Mouse (Mus musculus) kidney, adult 2 months (tissue): ENCODE measurements around the gene Slc39a11. TPM values are rescaled to one million over a fixed set of nuclear protein-coding genes. Genes with fewer than 3 reads are reported as not detected.

ENCODE experiments used
- DNase-seq: peaks from one replicate; pipeline ENCODE4 v3.0.0; 2021
- H3K27ac ChIP-seq: fragments of 200-500 bp; 2 replicates; pipeline ENCODE4 v1.5.1; 2012; ENCODE audit warnings: low read depth, low read length, control low read depth, inconsistent platforms; ENCODE audit not compliant: insufficient read depth
- H3K27me3 ChIP-seq: fragments of 200-500 bp; replicated peaks from 2 replicates; pipeline ENCODE4 v1.6.1; 2012; ENCODE audit warnings: mild to moderate bottlenecking, moderate library complexity, low read length, inconsistent platforms; ENCODE audit not compliant: control insufficient read depth, insufficient read depth
- H3K36me3 ChIP-seq: fragments of 200-500 bp; 2 replicates; pipeline ENCODE4 v1.6.1; 2012; ENCODE audit warnings: mild to moderate bottlenecking, moderate library complexity, low read length, inconsistent platforms; ENCODE audit not compliant: control insufficient read depth, insufficient read depth
- H3K4me1 ChIP-seq: fragments of 200-500 bp; 2 replicates; pipeline ENCODE4 v1.6.1; 2011; ENCODE audit warnings: low read length; ENCODE audit not compliant: control insufficient read depth, insufficient read depth
- H3K4me3 ChIP-seq: fragments of 200-500 bp; 2 replicates; pipeline ENCODE4 v1.5.1; 2011; ENCODE audit warnings: mild to moderate bottlenecking, low read depth, low read length, control low read depth; ENCODE audit not compliant: insufficient read depth
- CTCF ChIP-seq: fragments of 200-500 bp; conservative IDR thresholded peaks from 2 replicates; pipeline ENCODE4 v1.5.1; 2011; ENCODE audit warnings: low read depth, mild to moderate bottlenecking, control low read depth, low read length, moderate library complexity, mixed read lengths; ENCODE audit not compliant: insufficient read depth, insufficient read length
- POLR2A ChIP-seq: fragments of 200-500 bp; IDR thresholded peaks from one replicate; pipeline ENCODE4 v1.6.1; 2011; ENCODE audit warnings: low read depth, low read length, control low read depth
- WGBS: fragments of 180-500 bp; shearing (Covaris S2); methylation state at CpG from one replicate; pipeline ENCODE4 v1.1.7; 2018; 5-methylcytosine and 5-hydroxymethylcytosine counted together
- polyA plus RNA-seq: library from polyadenylated mRNA; depleted of rRNA; stranded (reverse); fragments of >200 nt; gene quantifications from 2 replicates; pipeline ENCODE4 v1.2.3, GENCODE M21; 2012

Slc39a11 gene
- polyA plus RNA-seq, 1 experiment: 24.5 TPM

DNA sequence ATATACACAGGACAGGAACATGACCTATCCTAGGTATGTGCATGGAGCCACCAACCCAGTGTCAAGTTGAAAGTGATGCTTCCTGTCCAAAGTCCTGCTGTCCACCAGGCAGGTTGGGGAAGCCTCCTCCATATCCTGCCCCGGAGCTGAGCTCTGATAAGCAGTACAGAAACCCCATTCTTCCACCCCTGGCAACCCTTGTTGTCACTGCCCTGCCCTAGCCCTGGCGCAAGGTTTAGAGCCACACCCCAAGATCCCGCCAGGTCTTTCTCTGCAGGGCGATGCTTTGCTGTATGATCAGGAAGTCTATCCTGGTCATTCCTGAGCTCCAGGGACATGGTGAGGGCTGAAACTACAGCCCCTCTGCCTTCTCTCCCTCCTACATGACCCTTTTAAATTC lies 396.7 kb downstream of the Slc39a11 start:
- Histone ChIP-seq H3K27ac (no peak overlapping the region), H3K36me3 (no peaks in the 10 kb centered on the region), H3K4me3 (no peak overlapping the region), H3K4me1 (no peaks in the 10 kb centered on the region), H3K27me3 (no peaks in the 10 kb centered on the region)
- WGBS: 89% methylated on average over 4 of the region's 4 CpGs
- no peak for TF ChIP-seq POLR2A
- no peak for TF ChIP-seq CTCF
- DNase-seq: no peak

DNA sequence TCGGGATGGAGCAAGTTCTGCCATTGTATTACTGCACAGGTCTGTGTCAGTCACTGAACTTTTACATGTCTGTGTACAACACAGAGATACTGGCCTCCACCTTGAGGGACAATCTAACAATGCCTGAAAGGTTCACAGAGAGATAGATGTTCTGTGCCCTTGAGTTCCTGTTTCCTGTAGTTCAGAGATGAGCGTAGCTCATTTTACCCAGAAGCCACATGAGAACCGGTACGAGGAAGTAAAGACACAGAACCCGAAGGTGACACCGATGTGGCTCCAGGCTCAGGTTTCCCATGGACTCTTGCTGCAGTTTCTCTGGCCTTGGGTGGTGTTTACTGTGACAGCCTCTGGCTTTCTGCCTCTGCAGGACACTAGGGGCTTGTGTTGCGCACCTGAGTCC lies 398.7 kb downstream of the Slc39a11 start:
- H3K4me3 ChIP-seq: no peak overlapping the region
- TF ChIP-seq CTCF: no peak
- no peak for TF ChIP-seq POLR2A
- H3K36me3 ChIP-seq: no peaks in the 10 kb centered on the region
- no peaks in the 10 kb centered on the region for H3K4me1 ChIP-seq
- no peaks in the 10 kb centered on the region for H3K27me3 ChIP-seq
- 72% methylated on average over 7 of the region's 7 CpGs for WGBS
- no peak for DNase-seq
- no peak overlapping the region for H3K27ac ChIP-seq

DNA sequence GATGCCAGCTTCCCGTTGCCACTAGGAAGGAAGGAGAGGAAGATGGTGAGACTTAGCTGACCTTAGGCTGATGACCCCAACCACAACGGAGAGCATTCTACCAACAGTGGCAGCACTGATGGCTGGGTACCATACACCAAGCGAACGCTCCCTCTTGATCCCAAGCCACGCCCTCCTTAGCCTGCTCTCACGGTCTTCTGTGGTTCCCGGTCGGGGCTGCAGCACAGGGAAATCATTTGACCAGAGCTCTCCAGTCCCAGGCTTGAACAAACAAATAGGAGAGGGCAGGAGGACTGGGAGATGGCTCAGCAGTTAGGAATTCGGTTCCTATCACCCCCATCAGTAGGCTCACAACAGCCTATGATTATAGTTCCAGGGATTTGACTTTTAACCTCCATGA lies 403.4 kb downstream of the Slc39a11 start:
- no peaks in the 10 kb centered on the region for H3K36me3 ChIP-seq
- H3K27me3 ChIP-seq: no peaks in the 10 kb centered on the region
- DNase-seq: no peak
- H3K4me3 ChIP-seq: no peak overlapping the region
- no peaks in the 10 kb centered on the region for H3K4me1 ChIP-seq
- WGBS: 77% methylated on average over 9 of the region's 9 CpGs
- no peak for TF ChIP-seq CTCF
- no peak for TF ChIP-seq POLR2A
- H3K27ac ChIP-seq: no peak overlapping the region

DNA sequence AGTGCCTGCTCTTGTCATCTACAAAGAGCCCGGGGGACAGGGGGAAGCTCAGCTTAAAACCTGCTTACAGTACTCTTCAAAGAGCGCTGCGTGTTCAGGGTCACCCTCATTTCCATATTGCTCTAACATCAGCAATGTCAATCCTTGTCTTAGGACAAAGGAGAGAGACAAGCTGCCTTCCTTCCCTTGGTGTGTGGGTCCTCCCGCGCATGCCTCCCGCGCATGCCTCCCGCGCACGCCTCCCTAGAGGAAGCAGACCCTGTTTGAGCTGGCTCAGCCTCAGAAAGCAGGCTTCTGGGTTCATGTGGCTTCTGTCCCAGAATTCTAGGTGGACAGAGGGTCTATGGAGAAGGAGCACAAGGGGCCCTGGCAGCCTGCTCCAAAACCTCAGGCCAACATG lies 404.2 kb downstream of the Slc39a11 start:
- no peak overlapping the region for H3K4me3 ChIP-seq
- no peaks in the 10 kb centered on the region for H3K4me1 ChIP-seq
- no peak overlapping the region for H3K27ac ChIP-seq
- H3K27me3 ChIP-seq: no peaks in the 10 kb centered on the region
- WGBS: 62% methylated on average over 10 of the region's 10 CpGs
- H3K36me3 ChIP-seq: no peaks in the 10 kb centered on the region
- no peak for DNase-seq
- TF ChIP-seq POLR2A (no peak), CTCF (no peak)

DNA sequence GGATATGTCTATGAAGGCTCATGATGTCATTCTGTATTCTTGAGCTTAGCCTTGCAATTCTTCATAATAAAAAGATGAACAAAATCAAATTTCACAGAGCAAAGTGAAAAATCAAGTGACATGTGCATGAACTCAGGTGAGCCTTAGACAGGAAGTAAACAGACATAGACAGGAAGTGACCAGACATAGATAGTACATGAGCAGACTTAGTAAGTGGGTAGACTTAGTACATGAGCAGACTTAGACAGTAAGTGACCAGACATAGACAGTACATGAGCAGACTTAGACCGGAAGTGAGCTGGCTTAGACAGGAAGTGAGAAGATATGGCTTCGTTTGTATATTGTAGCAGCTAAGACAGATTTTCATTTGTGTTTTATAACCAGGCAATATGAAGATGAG lies 415.4 kb downstream of the Slc39a11 start:
- H3K4me1 ChIP-seq: no peaks in the 10 kb centered on the region
- H3K27me3 ChIP-seq: no peaks in the 10 kb centered on the region
- no peak for DNase-seq
- H3K27ac ChIP-seq: no peak overlapping the region
- WGBS: 77% methylated on average over 2 of the region's 2 CpGs
- TF ChIP-seq CTCF: no peak
- no peak for TF ChIP-seq POLR2A
- no peaks in the 10 kb centered on the region for H3K36me3 ChIP-seq
- H3K4me3 ChIP-seq: no peak overlapping the region

DNA sequence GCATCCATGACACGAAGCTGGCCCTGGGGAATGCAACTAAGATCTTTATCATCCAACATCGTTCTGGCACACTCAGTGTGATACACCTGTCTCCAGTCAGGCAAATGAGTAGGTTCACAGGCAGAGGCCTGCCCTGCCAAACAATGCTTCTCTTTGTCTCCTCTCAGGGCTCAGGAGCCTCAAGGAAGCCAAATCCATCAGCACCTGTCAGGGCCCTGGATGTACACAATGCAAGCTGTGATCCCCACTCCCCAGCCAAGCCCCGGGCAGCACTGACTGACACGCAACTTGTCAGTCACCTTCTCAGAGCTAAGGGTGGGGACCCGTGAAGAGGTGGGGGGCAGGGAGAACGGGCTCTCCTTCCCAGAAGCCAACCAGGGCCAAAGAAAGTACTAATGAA lies 417.8 kb downstream of the Slc39a11 start:
- no peaks in the 10 kb centered on the region for H3K4me1 ChIP-seq
- H3K36me3 ChIP-seq: no peaks in the 10 kb centered on the region
- TF ChIP-seq CTCF (no peak), POLR2A (no peak)
- no peak overlapping the region for H3K27ac ChIP-seq
- 44% methylated on average over 6 of the region's 6 CpGs for WGBS
- no peak for DNase-seq
- no peaks in the 10 kb centered on the region for H3K27me3 ChIP-seq
- no peak overlapping the region for H3K4me3 ChIP-seq

DNA sequence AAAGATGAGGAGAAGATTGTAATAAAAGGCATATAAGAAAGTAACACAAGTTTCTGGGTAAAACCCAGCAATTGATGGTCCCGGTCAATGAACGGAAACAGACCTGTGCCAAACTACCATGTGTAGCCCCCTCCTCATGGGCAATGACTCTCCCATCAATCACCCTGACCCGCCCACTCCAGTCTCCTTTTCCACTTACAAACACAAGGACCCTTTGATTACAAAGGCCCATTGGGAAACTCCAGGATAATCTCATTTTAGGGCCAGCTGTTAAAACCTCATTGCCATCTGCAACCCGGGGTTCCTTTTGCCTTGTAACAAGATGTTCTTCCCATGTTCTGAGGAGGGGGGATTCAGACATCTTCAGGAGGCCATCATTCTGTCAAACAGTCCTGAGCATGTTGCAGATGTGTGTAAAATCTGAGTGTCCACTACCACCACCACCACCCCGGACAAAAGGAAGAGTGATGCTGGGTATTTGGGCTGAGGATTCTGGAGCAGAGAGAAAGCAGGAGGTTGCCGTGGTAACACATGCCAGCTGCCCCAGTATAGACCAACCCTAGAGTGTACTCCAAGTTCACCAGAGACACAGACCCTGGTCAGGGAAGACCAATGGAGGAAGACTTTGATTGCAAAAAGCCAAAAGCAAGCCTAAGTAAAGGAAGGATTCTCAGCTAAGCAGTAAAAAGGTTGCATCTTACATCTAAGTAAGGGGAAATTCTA lies 419.3 kb downstream of the Slc39a11 start:
- WGBS: 71% methylated on average over 6 of the region's 6 CpGs
- Histone ChIP-seq H3K36me3 (no peaks in the 10 kb centered on the region), H3K4me3 (no peak overlapping the region), H3K27ac (no peak overlapping the region), H3K4me1 (no peaks in the 10 kb centered on the region), H3K27me3 (no peaks in the 10 kb centered on the region)
- DNase-seq: no peak
- TF ChIP-seq POLR2A: no peak
- TF ChIP-seq CTCF: no peak
